Mouse (Mus musculus) ES-E14 (cell line): Measurements from ENCODE around the gene Klhl25. TPM values are rescaled to one million over a fixed set of nuclear protein-coding genes. Genes with fewer than 3 reads are reported as not detected.
"Not testable (repeated sequence)": the region's sequence is repeated elsewhere in the genome, so short reads cannot be mapped to it uniquely, and the experiment has no call there.

Experiments
- DNase-seq: peaks from one replicate; pipeline ENCODE4 v3.0.0-alpha.2; 2013; ENCODE audit warnings: low read depth, low spot score
- H3K27ac ChIP-seq: 2 replicates; pipeline ENCODE4 v1.5.1; 2012; ENCODE audit warnings: low read depth, mild to moderate bottlenecking, low read length, moderate library complexity, mixed read lengths; ENCODE audit not compliant: poor library complexity, insufficient read depth, severe bottlenecking
- H3K36me3 ChIP-seq: 2 replicates; pipeline ENCODE4 v1.6.1; 2012; ENCODE audit warnings: mild to moderate bottlenecking, low read length, moderate library complexity, mixed read lengths; ENCODE audit not compliant: control insufficient read depth, poor library complexity, insufficient read depth, severe bottlenecking
- H3K4me1 ChIP-seq, 2 experiments: fragments of 150-350 bp in 1 of 2; sonication (generic) in 1 of 2; 2 replicates each; pipeline ENCODE4 v1.6.1; 2012; ENCODE audit warnings: low read length in 2 of 2, mild to moderate bottlenecking in 1 of 2, mixed read lengths in 1 of 2; ENCODE audit not compliant: control insufficient read depth in 2 of 2, insufficient read depth in 2 of 2, poor library complexity in 1 of 2
- H3K4me3 ChIP-seq, 2 experiments: fragments of 150-350 bp in 1 of 2; sonication (generic) in 1 of 2; 2 replicates each; pipeline ENCODE4 v1.5.1; 2012; ENCODE audit warnings: low read length in 2 of 2, low read depth in 1 of 2, mild to moderate bottlenecking in 1 of 2, mixed read lengths in 1 of 2; ENCODE audit not compliant: insufficient read depth in 1 of 2, poor library complexity in 1 of 2, severe bottlenecking in 1 of 2
- H3K9ac ChIP-seq: 2 replicates; pipeline ENCODE4 v1.6.1; 2012; ENCODE audit warnings: low read depth, mild to moderate bottlenecking, low read length, mixed read lengths; ENCODE audit not compliant: poor library complexity, insufficient read depth, severe bottlenecking
- H3K9me3 ChIP-seq: fragments of 150-350 bp; sonication (generic); 2 replicates; pipeline ENCODE4 v1.6.1; 2012; ENCODE audit warnings: low read depth, mild to moderate bottlenecking, low read length; ENCODE audit not compliant: control insufficient read depth, insufficient read depth
- CHD2 ChIP-seq: IDR thresholded peaks from 2 replicates; pipeline ENCODE4 v1.6.1; 2014; ENCODE audit warnings: mild to moderate bottlenecking, low read depth, low read length, inconsistent platforms
- HCFC1 ChIP-seq: IDR thresholded peaks from 2 replicates; pipeline ENCODE4 v1.6.1; 2012; ENCODE audit warnings: low read length, inconsistent platforms, borderline replicate concordance; ENCODE audit not compliant: insufficient read depth
- MAFK ChIP-seq: IDR thresholded peaks from 2 replicates; pipeline ENCODE4 v1.6.1; 2014; ENCODE audit warnings: mild to moderate bottlenecking, low read depth, low read length, inconsistent platforms; ENCODE audit not compliant: insufficient read depth
- ZC3H11A ChIP-seq: IDR thresholded peaks from 2 replicates; pipeline ENCODE4 v1.6.1; 2012; ENCODE audit warnings: low read depth, mild to moderate bottlenecking, inconsistent platforms, low read length, borderline replicate concordance
- ZNF384 ChIP-seq: IDR thresholded peaks from 2 replicates; pipeline ENCODE4 v1.6.1; 2012; ENCODE audit warnings: low read depth, low read length, inconsistent platforms
- in situ Hi-C, 2 experiments: fragments of 600-800 bp; cut with MboI; formaldehyde crosslinking; loops; one replicate each; pipeline ENCODE4 v1.15.1; 2025; ENCODE audit warnings: low sequenced_read_pairs in 2 of 2, inconsistent platforms in 1 of 2; ENCODE audit not compliant: unreplicated experiment in 2 of 2
- total RNA-seq: library from RNA; depleted of rRNA; stranded (reverse); fragments of 300-350 nt; gene quantifications from 2 replicates; pipeline ENCODE4 v1.2.3, GENCODE M21; 2012

The Klhl25 gene
- total RNA-seq, 1 experiment, result 10.8 TPM

- Histone ChIP-seq H3K9ac (no peak overlapping the region), H3K27ac (no peak overlapping the region), H3K36me3 (peaks cover 8% of the 10 kb centered on the region; the same call in 1 of the 2 replicates), H3K9me3 (no peaks in the 10 kb centered on the region), H3K4me1 (peaks cover 0 to 11% of the 10 kb centered on the region in 2 experiments; a peak in 2 of 4 replicates), H3K4me3 (no peak overlapping the region)
- in situ Hi-C loops, result loop anchor here in 1 of 2 experiments (10.0 kb wide), 1 partner anchor 128 kb away; no protein-coding TSS in a partner anchor
- TF ChIP-seq HCFC1 (no peak), ZC3H11A (no peak)
- DNase-seq, result no peak
Measured at GRCm38 (mm10) chr7:75873216-75873615, 25.1 kb downstream of the Klhl25 start.

GRCm38 (mm10) chr7:75873746-75874145 lies 25.6 kb downstream of the Klhl25 start:
- Histone ChIP-seq H3K9me3 (no peaks in the 10 kb centered on the region), H3K4me1 (peaks cover 0 to 11% of the 10 kb centered on the region in 2 experiments; a peak in 2 of 4 replicates), H3K9ac (no peak overlapping the region), H3K4me3 (no peak overlapping the region), H3K27ac (no peak overlapping the region), H3K36me3 (peaks cover 8% of the 10 kb centered on the region; the same call in 1 of the 2 replicates)
- in situ Hi-C loops, result loop anchor here in 1 of 2 experiments (10.0 kb wide), 1 partner anchor 129 kb away; no protein-coding TSS in a partner anchor
- no peak for DNase-seq
- TF ChIP-seq ZNF384 (no peak), CHD2 (no peak), HCFC1 (no peak), MAFK (no peak), ZC3H11A (no peak)

- not testable (repeated sequence) for H3K9me3 ChIP-seq, H3K36me3 ChIP-seq, DNase-seq, H3K4me1 ChIP-seq, H3K4me3 ChIP-seq, H3K9ac ChIP-seq, H3K27ac ChIP-seq
- in situ Hi-C loops, result loop anchor here in 1 of 2 experiments (10.0 to 25.0 kb wide), 2 partner anchors 135 to 742 kb away; no protein-coding TSS in a partner anchor
Measured at GRCm38 (mm10) chr7:75879436-75879835, 31.3 kb downstream of the Klhl25 start.

- TF ChIP-seq ZC3H11A, result no peak
- no peak for TF ChIP-seq CHD2
- TF ChIP-seq HCFC1, result no peak
- TF ChIP-seq MAFK, result no peak
- TF ChIP-seq ZNF384, result no peak
- Histone ChIP-seq H3K4me1 (no peaks in the 10 kb centered on the region), H3K9ac (no peak overlapping the region), H3K27ac (no peak overlapping the region), H3K9me3 (no peaks in the 10 kb centered on the region), H3K36me3 (no peaks in the 10 kb centered on the region), H3K4me3 (no peak overlapping the region)
- in situ Hi-C loops, result loop anchor here in 1 of 2 experiments (25.0 kb wide), 1 partner anchor 743 kb away; no protein-coding TSS in a partner anchor
- no peak for DNase-seq
Measured at GRCm38 (mm10) chr7:75880236-75880635, 32.1 kb downstream of the Klhl25 start.

GRCm38 (mm10) chr7:75880650-75881049 lies 32.5 kb downstream of the Klhl25 start:
- in situ Hi-C loops, result loop anchor here in 1 of 2 experiments (25.0 kb wide), 1 partner anchor 743 kb away; no protein-coding TSS in a partner anchor
- Histone ChIP-seq H3K27ac (no peak overlapping the region), H3K4me3 (no peak overlapping the region), H3K4me1 (no peaks in the 10 kb centered on the region), H3K9me3 (no peaks in the 10 kb centered on the region), H3K36me3 (no peaks in the 10 kb centered on the region), H3K9ac (no peak overlapping the region)
- peak; percentile 48 for DNase-seq
- TF ChIP-seq HCFC1 (no peak), ZNF384 (no peak), MAFK (no peak), CHD2 (no peak), ZC3H11A (peak; percentile 36; the same call in 1 of the 2 replicates)
